Mouse (Mus musculus) forebrain, embryonic 11.5 days (tissue): ENCODE measurements around the gene Gmcl1. TPM values are rescaled to one million over a fixed set of nuclear protein-coding genes. Genes with fewer than 3 reads are reported as not detected.
A peak's percentile ranks its signal among the peaks of the same experiment; 100 is the strongest.

Experiments used
- ATAC-seq: fragments of 200-750 bp; cut with Nextera tagmentation; replicated peaks from 2 replicates; pipeline ENCODE4 v1.8.0; 2017; ENCODE audit warnings: moderate TSS enrichment; ENCODE audit not compliant: low FRiP score
- DNase-seq: peaks from one replicate; pipeline ENCODE4 v3.0.0-alpha.2; 2017; ENCODE audit warnings: low spot score
- H3K27ac ChIP-seq: fragments of 300-500 bp; sonication (generic); 2 replicates; pipeline ENCODE4 v1.5.1; 2014; ENCODE audit warnings: low read depth, low read length
- H3K27me3 ChIP-seq: fragments of 300-500 bp; sonication (generic); 2 replicates; pipeline ENCODE4 v1.6.1; 2014; ENCODE audit warnings: mild to moderate bottlenecking, low read length, mixed read lengths; ENCODE audit not compliant: control insufficient read depth, insufficient read depth
- H3K36me3 ChIP-seq: fragments of 300-500 bp; sonication (generic); 2 replicates; pipeline ENCODE4 v1.6.1; 2014; ENCODE audit warnings: mild to moderate bottlenecking, low read length, moderate library complexity, mixed read lengths; ENCODE audit not compliant: control insufficient read depth, insufficient read depth
- H3K4me1 ChIP-seq: fragments of 300-500 bp; sonication (generic); replicated peaks from 2 replicates; pipeline ENCODE4 v1.6.1; 2014; ENCODE audit warnings: low read length, mixed read lengths; ENCODE audit not compliant: control insufficient read depth, insufficient read depth
- H3K4me2 ChIP-seq: fragments of 300-500 bp; sonication (generic); 2 replicates; pipeline ENCODE4 v1.6.1; 2014; ENCODE audit warnings: low read depth, mild to moderate bottlenecking, low read length, moderate library complexity, mixed read lengths; ENCODE audit not compliant: severe bottlenecking
- H3K4me3 ChIP-seq: fragments of 300-500 bp; sonication (generic); 2 replicates; pipeline ENCODE4 v1.5.1; 2014; ENCODE audit warnings: low read depth, low read length
- H3K9ac ChIP-seq: fragments of 300-500 bp; sonication (generic); 2 replicates; pipeline ENCODE4 v1.6.1; 2014; ENCODE audit warnings: low read length
- H3K9me3 ChIP-seq: fragments of 300-500 bp; sonication (generic); 2 replicates; pipeline ENCODE4 v1.6.1; 2016; ENCODE audit warnings: low read length, mixed read lengths; ENCODE audit not compliant: control insufficient read depth
- WGBS: fragments of 180-500 bp; shearing (Covaris S2); extraction: QIAGEN DNeasy Blood & Tissue Kit; methylation state at CpG from one replicate; pipeline ENCODE4 v1.1.7; 2014; 5-methylcytosine and 5-hydroxymethylcytosine counted together
- polyA plus RNA-seq: library from polyadenylated mRNA; unstranded; fragments of >200 nt; fragmentation: Nextera tagmentation; extraction: Ambion mirVana; gene quantifications from 2 replicates; pipeline ENCODE4 v1.2.1, GENCODE M21; 2014

The Gmcl1 gene
- polyA plus RNA-seq, 1 experiment from 2014 or later, result 44.2 TPM

DNA sequence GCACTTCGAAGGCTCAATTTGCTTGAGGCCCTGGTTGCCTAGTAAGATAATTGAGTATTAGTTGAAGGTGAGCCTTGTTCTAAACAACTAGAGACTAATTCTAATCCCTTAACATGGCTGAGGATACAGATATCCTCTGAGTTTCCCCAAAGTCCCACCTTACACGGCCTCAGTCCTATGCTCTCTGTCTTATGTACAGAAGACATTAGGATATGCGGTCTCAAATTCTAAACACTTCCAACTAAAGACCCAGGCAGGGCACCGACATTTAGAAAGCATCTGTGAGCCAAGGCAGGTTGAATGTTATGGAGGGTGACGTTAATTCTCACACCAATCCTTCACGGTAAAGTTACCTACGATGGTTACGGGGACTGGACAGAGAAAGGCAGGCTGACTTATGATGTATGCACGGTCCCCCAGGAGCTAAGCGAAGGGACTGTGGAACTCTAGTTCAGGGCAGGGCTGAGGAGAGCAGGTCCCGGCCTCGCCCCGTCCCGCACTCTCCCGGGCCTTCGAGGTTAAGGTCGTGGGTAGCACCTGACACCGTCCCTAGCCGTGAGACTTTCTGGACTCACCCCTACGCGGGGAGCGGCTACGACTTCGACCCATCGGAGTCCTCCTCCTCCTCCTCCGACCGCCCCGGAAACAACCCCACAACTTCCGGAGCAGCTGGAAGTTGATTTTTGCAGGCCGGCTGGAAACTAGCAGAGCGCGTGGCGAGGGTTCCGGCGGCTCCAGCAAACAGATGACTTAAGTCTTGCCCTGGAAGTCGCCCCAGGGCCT, 49.1 kb downstream of the Gmcl1 start, which contains the start of gene Snrnp27:
Gene Snrnp27, minus strand, starts transcription at position 651 of the 783 bp plus-strand sequence.
- Histone ChIP-seq H3K9ac (peak within 1 kb of the TSS; percentile 84), H3K4me3 (peak within 1 kb of the TSS; percentile 88), H3K27me3 (no peaks in the 10 kb centered on the region), H3K9me3 (no peaks in the 10 kb centered on the region), H3K27ac (peak within 1 kb of the TSS; percentile 12; the same call in 1 of the 2 replicates), H3K4me2 (peak within 1 kb of the TSS; percentile 80), H3K36me3 (peaks cover 8% of the 10 kb centered on the region), H3K4me1 (0 out of 2 replicates have a peak, but pooled peaks cover 2% of the 10 kb centered on the region)
- 3% methylated on average over 36 of the region's 36 CpGs for WGBS
- ATAC-seq, result peak; percentile 81
- peak; percentile 95 for DNase-seq

DNA sequence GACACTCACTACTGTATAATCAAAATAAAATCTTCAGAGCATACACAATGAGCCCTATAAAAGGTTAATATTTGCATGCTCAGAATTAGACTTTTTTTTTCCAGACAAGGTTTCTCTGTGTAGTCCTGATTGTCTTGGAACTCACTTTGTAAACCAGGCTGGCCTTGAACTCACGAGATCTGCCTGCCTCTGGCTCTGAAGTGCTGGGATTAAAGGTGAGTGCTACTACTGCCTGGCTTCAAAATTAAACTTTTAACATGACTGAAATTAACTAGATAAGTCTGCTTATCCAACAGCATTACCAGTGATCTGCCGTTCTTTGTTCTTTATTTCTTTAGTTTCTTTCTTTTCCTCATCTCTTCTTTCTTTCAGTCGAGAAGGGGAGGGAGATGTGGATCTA, 51.9 kb downstream of the Gmcl1 start:
- Histone ChIP-seq H3K4me3 (no peak overlapping the region), H3K9ac (no peak overlapping the region), H3K27me3 (no peaks in the 10 kb centered on the region), H3K36me3 (peaks cover 8% of the 10 kb centered on the region), H3K27ac (no peak overlapping the region), H3K4me1 (0 out of 2 replicates have a peak, but pooled peaks cover 2% of the 10 kb centered on the region), H3K9me3 (no peaks in the 10 kb centered on the region), H3K4me2 (no peak overlapping the region)
- 92% methylated on average over 3 of the region's 3 CpGs for WGBS
- ATAC-seq, result no peak
- no peak for DNase-seq

DNA sequence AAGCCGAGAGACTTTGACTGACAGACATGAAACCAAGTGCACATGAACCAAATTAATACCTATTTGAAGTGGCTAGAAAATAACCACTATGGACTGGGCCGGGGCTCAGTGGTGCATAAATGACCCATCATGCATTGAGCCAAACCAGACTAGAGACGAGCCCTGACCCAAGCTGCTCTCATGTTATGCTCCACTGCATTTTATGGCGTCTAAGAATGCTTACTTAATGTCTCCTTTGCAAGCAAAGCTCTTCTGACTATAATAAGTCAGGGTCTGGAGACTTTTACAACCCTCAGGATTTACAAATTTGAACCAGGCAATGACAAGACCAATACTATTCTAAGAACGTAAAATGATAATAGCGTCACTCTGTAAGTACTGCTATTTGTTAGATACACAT, 54.8 kb downstream of the Gmcl1 start:
- ATAC-seq (no peak), DNase-seq (no peak)
- Histone ChIP-seq H3K4me2 (no peak overlapping the region), H3K9ac (no peak overlapping the region), H3K4me3 (no peak overlapping the region), H3K4me1 (no peaks in the 10 kb centered on the region), H3K9me3 (no peaks in the 10 kb centered on the region), H3K27ac (no peak overlapping the region), H3K36me3 (peaks cover 8% of the 10 kb centered on the region), H3K27me3 (no peaks in the 10 kb centered on the region)
- WGBS, result 90% methylated on average over 6 of the region's 6 CpGs

DNA sequence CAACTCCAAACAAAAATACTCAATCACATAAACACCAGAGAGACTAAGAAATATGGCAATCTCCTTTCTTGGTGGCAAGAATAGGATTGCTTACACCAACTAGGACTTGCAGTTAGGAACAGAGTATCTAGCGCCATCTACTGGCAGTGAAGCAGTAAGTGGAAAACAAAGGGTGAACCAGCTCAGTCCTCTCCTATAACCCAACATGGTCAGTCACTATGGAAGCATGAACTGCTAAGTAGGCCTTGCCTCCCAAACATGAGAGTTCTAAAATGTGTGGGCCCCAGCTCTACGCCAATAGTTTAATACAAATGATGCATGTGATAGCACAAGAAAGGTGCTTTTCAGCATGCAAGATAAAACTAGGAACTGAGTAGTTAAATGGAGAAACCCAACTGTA, 62.3 kb downstream of the Gmcl1 start:
- ATAC-seq (no peak), DNase-seq (peak; percentile 58)
- Histone ChIP-seq H3K27ac (no peak overlapping the region), H3K4me2 (no peak overlapping the region), H3K4me1 (peaks cover 3% of the 10 kb centered on the region; the same call in 1 of the 2 replicates), H3K27me3 (no peaks in the 10 kb centered on the region), H3K9ac (no peak overlapping the region), H3K36me3 (no peaks in the 10 kb centered on the region), H3K9me3 (no peaks in the 10 kb centered on the region), H3K4me3 (no peak overlapping the region)
- 17% methylated on average over 2 of the region's 2 CpGs for WGBS

DNA sequence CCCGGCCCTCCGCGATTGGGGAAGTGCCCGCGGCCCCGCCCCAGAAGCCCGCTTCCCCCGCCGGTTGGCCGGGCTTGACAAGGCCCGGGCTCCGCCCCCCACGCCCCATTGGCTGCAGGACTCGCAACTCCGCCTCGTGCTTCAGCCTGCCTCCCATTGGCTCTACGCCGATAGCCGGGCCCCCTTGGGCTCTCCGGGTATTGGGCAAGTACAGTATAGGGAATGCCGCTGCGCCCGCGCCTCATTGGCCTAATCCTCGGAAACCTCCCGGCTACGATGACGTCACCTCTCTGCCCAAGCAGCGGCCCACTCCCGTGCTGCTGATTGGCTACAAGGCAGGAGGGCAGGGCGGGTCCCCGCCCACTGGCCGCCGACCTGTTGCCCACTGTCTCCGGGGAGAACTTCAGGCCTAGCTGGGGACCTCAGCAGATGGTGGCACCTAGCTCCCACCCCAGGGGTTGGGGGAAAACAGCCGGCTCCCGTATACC, 63.9 kb downstream of the Gmcl1 start:
- Histone ChIP-seq H3K9ac (peak overlapping the region; percentile 44), H3K4me1 (peaks cover 3% of the 10 kb centered on the region; the same call in 1 of the 2 replicates), H3K4me3 (peak overlapping the region; percentile 93), H3K9me3 (no peaks in the 10 kb centered on the region), H3K27me3 (no peaks in the 10 kb centered on the region), H3K4me2 (peak overlapping the region; percentile 83), H3K27ac (0 out of 2 replicates have a peak overlapping the region, but pooled peaks have one; percentile 25), H3K36me3 (no peaks in the 10 kb centered on the region)
- WGBS, result under 1% methylated on average over 27 of the region's 37 CpGs
- peak; percentile 100 for ATAC-seq
- DNase-seq, result peak; percentile 100

DNA sequence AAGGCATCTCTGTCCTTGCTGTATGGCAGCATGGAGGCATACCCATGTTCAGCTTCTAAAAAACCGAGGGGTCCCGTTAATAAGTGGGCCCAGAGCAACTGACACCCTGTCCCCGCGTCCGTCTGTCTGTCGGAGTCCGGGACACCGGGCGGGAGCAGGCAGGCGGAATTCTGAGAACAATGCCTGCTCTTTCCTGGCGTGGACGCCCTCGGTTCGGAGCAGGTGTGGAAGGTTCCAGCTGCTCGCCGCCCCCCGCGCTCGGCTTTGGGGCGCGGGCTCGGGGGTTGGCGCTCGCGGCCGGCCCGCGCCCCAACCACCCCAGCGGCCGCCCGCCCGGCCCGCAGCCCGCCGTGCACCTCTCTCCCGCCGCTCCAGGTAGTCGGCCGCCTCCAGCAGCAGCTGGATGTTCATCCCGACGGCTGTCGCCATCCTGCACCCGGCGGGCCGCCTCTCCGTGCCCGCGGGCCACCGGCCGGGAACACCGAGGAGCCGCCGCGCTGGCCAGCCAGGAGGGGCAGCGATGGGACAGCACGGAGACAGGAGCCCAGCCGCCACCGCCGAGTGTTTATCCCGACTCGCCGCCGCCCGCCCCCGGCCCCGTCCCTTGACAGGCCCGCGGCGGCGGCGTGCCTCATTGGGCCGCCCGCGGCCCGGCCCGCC, 64.5 kb downstream of the Gmcl1 start, which contains the start of gene Mxd1:
Gene Mxd1, minus strand, starts transcription at position 582 of the 660 bp plus-strand sequence.
- DNase-seq, result no peak
- no peaks in the 10 kb centered on the region for H3K36me3 ChIP-seq
- WGBS, result under 1% methylated on average over 70 of the region's 76 CpGs
- no peak for ATAC-seq
- no peaks in the 10 kb centered on the region for H3K27me3 ChIP-seq
- H3K4me3 ChIP-seq, result peak within 1 kb of the TSS; percentile 93
- peaks cover 3% of the 10 kb centered on the region; the same call in 1 of the 2 replicates for H3K4me1 ChIP-seq
- H3K9ac ChIP-seq, result peak within 1 kb of the TSS; percentile 72
- 0 out of 2 replicates have a peak within 1 kb of the TSS, but pooled peaks have one; percentile 25 for H3K27ac ChIP-seq
- peak within 1 kb of the TSS; percentile 92 for H3K4me2 ChIP-seq
- H3K9me3 ChIP-seq, result no peaks in the 10 kb centered on the region

DNA sequence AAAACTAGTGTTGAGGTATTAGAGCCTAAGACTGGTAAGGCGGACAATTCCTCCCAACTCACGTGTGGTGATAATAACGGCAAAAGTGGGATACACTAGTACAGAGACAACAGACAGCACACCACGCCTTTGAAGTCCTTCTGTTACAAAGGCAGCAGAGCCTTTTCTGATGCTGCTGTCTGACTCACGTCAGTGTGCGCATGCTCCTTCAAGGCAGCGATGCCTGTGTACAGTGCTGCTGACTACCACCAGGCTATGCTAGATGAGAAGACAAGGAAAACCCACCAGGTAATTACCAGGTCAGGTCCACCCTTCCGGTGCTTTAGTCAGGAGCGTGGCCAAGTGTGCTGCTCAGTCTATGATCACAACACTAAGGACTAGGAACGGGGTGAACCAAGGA, 66.1 kb downstream of the Gmcl1 start:
- ATAC-seq (no peak), DNase-seq (no peak)
- no peak overlapping the region for H3K9ac ChIP-seq
- peaks cover 3% of the 10 kb centered on the region; the same call in 1 of the 2 replicates for H3K4me1 ChIP-seq
- no peak overlapping the region for H3K4me2 ChIP-seq
- H3K36me3 ChIP-seq, result no peaks in the 10 kb centered on the region; the same call in 1 of the 2 replicates
- no peaks in the 10 kb centered on the region for H3K9me3 ChIP-seq
- no peaks in the 10 kb centered on the region for H3K27me3 ChIP-seq
- H3K27ac ChIP-seq, result no peak overlapping the region
- 93% methylated on average over 10 of the region's 10 CpGs for whole genome bisulfite sequencing
- H3K4me3 ChIP-seq, result no peak overlapping the region

DNA sequence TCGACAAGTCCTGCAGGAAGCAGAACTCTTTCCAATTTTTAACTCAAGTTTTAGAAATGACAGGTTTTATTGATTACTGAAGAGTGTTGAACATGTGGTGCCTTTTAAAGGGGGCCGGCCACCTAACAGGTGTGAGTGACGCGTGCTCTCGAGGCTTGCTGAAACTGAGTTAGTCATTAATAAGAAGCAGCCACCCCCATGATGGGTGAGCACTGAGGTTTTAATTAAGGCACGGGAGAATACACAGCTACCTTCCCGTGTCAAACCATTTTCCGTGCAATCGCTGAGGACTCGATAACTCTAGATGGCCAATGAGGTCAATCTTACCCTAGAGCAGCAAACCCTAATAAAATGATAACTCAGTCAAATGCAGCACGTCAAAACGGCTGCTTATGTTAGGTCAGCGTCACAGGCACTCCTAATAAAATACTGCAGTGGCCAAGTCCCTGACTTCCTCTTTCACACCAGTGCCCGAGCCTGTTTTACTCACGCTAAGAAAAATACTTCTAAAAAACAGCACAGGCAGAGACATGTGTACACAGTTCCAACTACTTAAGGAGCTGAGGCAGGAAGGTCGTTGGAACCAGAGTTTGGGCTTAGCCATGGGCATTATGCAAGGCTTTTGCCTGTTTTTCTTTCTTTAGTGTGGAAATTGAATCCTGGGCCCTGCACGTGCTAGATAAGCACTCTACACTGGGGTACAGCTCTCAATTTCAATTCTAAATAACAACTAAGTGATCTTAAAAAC, 67.4 kb downstream of the Gmcl1 start:
- no peaks in the 10 kb centered on the region for H3K27me3 ChIP-seq
- no peak for ATAC-seq
- H3K4me2 ChIP-seq, result no peak overlapping the region
- no peaks in the 10 kb centered on the region; the same call in 1 of the 2 replicates for H3K36me3 ChIP-seq
- peaks cover 3% of the 10 kb centered on the region; the same call in 1 of the 2 replicates for H3K4me1 ChIP-seq
- H3K4me3 ChIP-seq, result no peak overlapping the region
- 88% methylated on average over 17 of the region's 17 CpGs for WGBS
- H3K9me3 ChIP-seq, result no peaks in the 10 kb centered on the region
- no peak overlapping the region for H3K27ac ChIP-seq
- no peak overlapping the region for H3K9ac ChIP-seq
- no peak for DNase-seq
